8 mouse cellular contexts compared by ENCODE assay signal in genomic region chrX:56346176-56346931, GRCm38 (mm10). TPM values are rescaled to one million over a fixed set of nuclear protein-coding genes. Genes with fewer than 3 reads are reported as not detected.
A peak's percentile ranks its signal among the peaks of the same experiment; 100 is the strongest.
DNase-seq lines count a peak whose midpoint lies in the region; ATAC-seq lines count a peak whose summit lies in the region.

TSS of gene Zfp449 (plus strand) at chrX:56346400.

- peaks cover 14% of the 10 kb centered on the region for H3K36me3 ChIP-seq in hindbrain, embryonic 13.5 days

- peak within 1 kb of the TSS; percentile 75 for H3K9ac ChIP-seq in hindbrain, embryonic 13.5 days

- ATAC-seq in hindbrain, embryonic 13.5 days (ENCODE audit: low FRiP score), result peak; percentile 97

- DNase-seq in R1 (ENCODE audit: low read depth, low spot score), result peak; percentile 78
- DNase-seq in cerebellum, postnatal 14 days, result peak; percentile 79 to 80
- peak; percentile 51 to 69 for DNase-seq in frontal cortex, postnatal 14 days (ENCODE audit: low spot score in 2 of 2)
- peak; percentile 58 to 68 for DNase-seq in layer of hippocampus, postnatal 25 days (ENCODE audit: extremely low spot score in 1 of 2, low spot score in 1 of 2)
- peak; percentile 78 for DNase-seq in lung, postnatal 14 days
- DNase-seq in retina, postnatal 1 day, result peak; percentile 90
- DNase-seq in thymus, postnatal 4 days, result peak; percentile 82

- peaks cover 4% of the 10 kb centered on the region for H3K4me1 ChIP-seq in hindbrain, embryonic 13.5 days (replicated peaks)

- no peaks in the 10 kb centered on the region for H3K27me3 ChIP-seq in hindbrain, embryonic 13.5 days

- 18% methylated on average over 39 of the region's 39 CpGs for WGBS in hindbrain, embryonic 13.5 days

- H3K4me3 ChIP-seq in hindbrain, embryonic 13.5 days, result peak within 1 kb of the TSS; percentile 54

- peak within 1 kb of the TSS; percentile 52 for H3K4me2 ChIP-seq in hindbrain, embryonic 13.5 days

- 0 out of 2 replicates have a peak within 1 kb of the TSS, but pooled peaks have one; percentile 12 for H3K27ac ChIP-seq in hindbrain, embryonic 13.5 days

- no peaks in the 10 kb centered on the region for H3K9me3 ChIP-seq in hindbrain, embryonic 13.5 days

RNA-seq across cellular contexts. Expression of gene Zfp449, which starts in this region (rescaled TPM):
- polyA plus RNA-seq in hindbrain, embryonic 13.5 days (2015; fragmentation: Nextera tagmentation; extraction: Ambion mirVana), result 5.4 and 5.5 TPM in 2 replicates
- 1 to 10 TPM; 3.7 to 4.3 TPM for total RNA-seq in layer of hippocampus, postnatal 25 days (2021)

Comparison
In these comparisons a context has a peak if more than half of its experiments do, and no peak if none do; other contexts are left out.
1. Peak in every context shown above with its lines: DNase-seq, ATAC-seq, H3K4me3 ChIP-seq and H3K27ac ChIP-seq.